Mouse (Mus musculus) stomach, postnatal 0 days (tissue): ENCODE data around the gene Slc12a7. TPM values are rescaled to one million over a fixed set of nuclear protein-coding genes. Genes with fewer than 3 reads are reported as not detected.

ENCODE experiments used
- ATAC-seq: fragments of 200-750 bp; cut with Nextera tagmentation; 2 replicates; pipeline ENCODE4 v1.8.0; 2017; ENCODE audit not compliant: low FRiP score, low TSS enrichment
- DNase-seq: peaks from one replicate; pipeline ENCODE4 v3.0.0-alpha.2; 2016; ENCODE audit warnings: low spot score
- H3K27ac ChIP-seq: fragments of 300-500 bp; sonication (generic); replicated peaks from 2 replicates; pipeline ENCODE4 v1.5.1; 2014; ENCODE audit warnings: mild to moderate bottlenecking, control low read depth
- H3K27me3 ChIP-seq: fragments of 300-500 bp; sonication (generic); 2 replicates; pipeline ENCODE4 v1.6.1; 2014; ENCODE audit warnings: low read length; ENCODE audit not compliant: control insufficient read depth, insufficient read depth
- H3K36me3 ChIP-seq: fragments of 300-500 bp; sonication (generic); 2 replicates; pipeline ENCODE4 v1.6.1; 2014; ENCODE audit warnings: low read length, mixed read lengths; ENCODE audit not compliant: control insufficient read depth, insufficient read depth
- H3K4me1 ChIP-seq: fragments of 300-500 bp; sonication (generic); replicated peaks from 2 replicates; pipeline ENCODE4 v1.6.1; 2014; ENCODE audit warnings: antibody characterized with exemption; ENCODE audit not compliant: control insufficient read depth, insufficient read depth
- H3K4me2 ChIP-seq: fragments of 300-500 bp; sonication (generic); replicated peaks from 2 replicates; pipeline ENCODE4 v1.6.1; 2014; ENCODE audit warnings: low read depth, mild to moderate bottlenecking, control low read depth, moderate library complexity
- H3K4me3 ChIP-seq: fragments of 300-500 bp; sonication (generic); 2 replicates; pipeline ENCODE4 v1.5.1; 2014; ENCODE audit warnings: low read depth, low read length, control low read depth
- H3K9ac ChIP-seq: fragments of 300-500 bp; sonication (generic); 2 replicates; pipeline ENCODE4 v1.6.1; 2014; ENCODE audit warnings: mild to moderate bottlenecking, low read length, control low read depth, mixed read lengths
- H3K9me3 ChIP-seq: fragments of 300-500 bp; sonication (generic); 2 replicates; pipeline ENCODE4 v1.6.1; 2016; ENCODE audit warnings: low read length; ENCODE audit not compliant: control insufficient read depth
- CTCF ChIP-seq: IDR thresholded peaks from 2 replicates; pipeline ENCODE4 v1.5.1; 2016; ENCODE audit warnings: antibody characterized with exemption, low read depth, mild to moderate bottlenecking, moderate library complexity
- EP300 ChIP-seq: optimal IDR thresholded peaks from 2 replicates; pipeline ENCODE3; 2016; ENCODE audit warnings: antibody characterized with exemption
- WGBS: fragments of 180-500 bp; shearing (Covaris S2); extraction: QIAGEN DNeasy Blood & Tissue Kit; methylation state at CpG from one replicate; pipeline ENCODE4 v1.1.7; 2014; 5-methylcytosine and 5-hydroxymethylcytosine counted together
- polyA plus RNA-seq: library from polyadenylated mRNA; unstranded; fragments of >200 nt; fragmentation: Nextera tagmentation; extraction: Ambion mirVana; gene quantifications from 2 replicates; pipeline ENCODE4 v1.2.1, GENCODE M21; 2015

The Slc12a7 gene
- polyA plus RNA-seq, 1 experiment from 2014 or later: 17.9 TPM

- 0 out of 2 replicates have a peak, but pooled peaks cover 6% of the 10 kb centered on the region for H3K4me1 ChIP-seq
- no peaks in the 10 kb centered on the region for H3K36me3 ChIP-seq
- no peak overlapping the region; the same call in 1 of the 2 replicates for H3K27ac ChIP-seq
- no peaks in the 10 kb centered on the region for H3K27me3 ChIP-seq
- H3K9me3 ChIP-seq: no peaks in the 10 kb centered on the region
- WGBS: 77% methylated on average over 4 of the region's 4 CpGs
- no peak overlapping the region for H3K4me3 ChIP-seq
- no peak for DNase-seq
- no peak for ATAC-seq
- H3K4me2 ChIP-seq: peak overlapping the region; percentile 94; the same call in 1 of the 2 replicates
- H3K9ac ChIP-seq: 0 out of 2 replicates have a peak overlapping the region, but pooled peaks have one; percentile 74
- TF ChIP-seq EP300 (no peak), CTCF (no peak)
Observed at GRCm38 (mm10) chr13:73765393-73765792, 32.5 kb downstream of the Slc12a7 start.

- H3K9me3 ChIP-seq: no peaks in the 10 kb centered on the region
- no peaks in the 10 kb centered on the region for H3K36me3 ChIP-seq
- no peak overlapping the region for H3K9ac ChIP-seq
- H3K27ac ChIP-seq: peak overlapping the region; percentile 35; the same call in 1 of the 2 replicates
- 0 out of 2 replicates have a peak, but pooled peaks cover 7% of the 10 kb centered on the region for H3K4me1 ChIP-seq
- H3K4me3 ChIP-seq: no peak overlapping the region
- WGBS: 67% methylated on average over 8 of the region's 8 CpGs
- no peak overlapping the region for H3K4me2 ChIP-seq
- DNase-seq (no peak), ATAC-seq (no peak)
- TF ChIP-seq CTCF (no peak), EP300 (no peak)
- H3K27me3 ChIP-seq: no peaks in the 10 kb centered on the region
Observed at GRCm38 (mm10) chr13:73767224-73767623, 34.3 kb downstream of the Slc12a7 start.

- DNase-seq: no peak
- TF ChIP-seq EP300: no peak
- TF ChIP-seq CTCF: no peak
- H3K27me3 ChIP-seq: no peaks in the 10 kb centered on the region
- no peak overlapping the region for H3K4me2 ChIP-seq
- WGBS: 76% methylated on average over 5 of the region's 5 CpGs
- H3K9ac ChIP-seq: no peak overlapping the region
- H3K9me3 ChIP-seq: no peaks in the 10 kb centered on the region
- H3K4me1 ChIP-seq: 0 out of 2 replicates have a peak, but pooled peaks cover 8% of the 10 kb centered on the region
- no peak overlapping the region for H3K4me3 ChIP-seq
- no peak for ATAC-seq
- peak overlapping the region; percentile 35; the same call in 1 of the 2 replicates for H3K27ac ChIP-seq
- H3K36me3 ChIP-seq: no peaks in the 10 kb centered on the region; the same call in 1 of the 2 replicates
Observed at GRCm38 (mm10) chr13:73767754-73768153, 34.9 kb downstream of the Slc12a7 start.

GRCm38 (mm10) chr13:73768311-73768710 lies 35.4 kb downstream of the Slc12a7 start:
- Histone ChIP-seq H3K27me3 (no peaks in the 10 kb centered on the region), H3K9me3 (no peaks in the 10 kb centered on the region), H3K4me2 (no peak overlapping the region), H3K9ac (no peak overlapping the region), H3K4me1 (0 out of 2 replicates have a peak, but pooled peaks cover 8% of the 10 kb centered on the region), H3K4me3 (no peak overlapping the region), H3K27ac (no peak overlapping the region), H3K36me3 (peaks cover 2% of the 10 kb centered on the region; the same call in 1 of the 2 replicates)
- DNase-seq: peak; percentile 58
- no peak for ATAC-seq
- WGBS: 60% methylated on average over 3 of the region's 3 CpGs
- TF ChIP-seq CTCF: no peak
- no peak for TF ChIP-seq EP300

- Histone ChIP-seq H3K9me3 (no peaks in the 10 kb centered on the region), H3K27me3 (no peaks in the 10 kb centered on the region), H3K4me3 (no peak overlapping the region), H3K36me3 (peaks cover 2% of the 10 kb centered on the region; the same call in 1 of the 2 replicates), H3K9ac (no peak overlapping the region), H3K27ac (peak overlapping the region; percentile 26), H3K4me1 (0 out of 2 replicates have a peak, but pooled peaks cover 5% of the 10 kb centered on the region), H3K4me2 (no peak overlapping the region)
- TF ChIP-seq CTCF (peak; percentile 32), EP300 (no peak)
- peak; percentile 78 for DNase-seq
- WGBS: 53% methylated on average over 4 of the region's 4 CpGs
- ATAC-seq: peak; percentile 86
Observed at GRCm38 (mm10) chr13:73769916-73770682, 37.2 kb downstream of the Slc12a7 start.

GRCm38 (mm10) chr13:73771131-73771530 lies 38.2 kb downstream of the Slc12a7 start:
- no peak for DNase-seq
- H3K36me3 ChIP-seq: peaks cover 2% of the 10 kb centered on the region; the same call in 1 of the 2 replicates
- H3K27me3 ChIP-seq: no peaks in the 10 kb centered on the region
- H3K9ac ChIP-seq: no peak overlapping the region
- H3K4me3 ChIP-seq: no peak overlapping the region
- H3K27ac ChIP-seq: peak overlapping the region; percentile 24; the same call in 1 of the 2 replicates
- no peak for TF ChIP-seq CTCF
- no peak for TF ChIP-seq EP300
- 0 out of 2 replicates have a peak, but pooled peaks cover 5% of the 10 kb centered on the region for H3K4me1 ChIP-seq
- H3K4me2 ChIP-seq: no peak overlapping the region
- ATAC-seq: no peak
- no peaks in the 10 kb centered on the region for H3K9me3 ChIP-seq
- 60% methylated on average over 3 of the region's 3 CpGs for whole genome bisulfite sequencing
